ENCODE assay signal across 36 mouse cellular contexts in the genomic region with DNA sequence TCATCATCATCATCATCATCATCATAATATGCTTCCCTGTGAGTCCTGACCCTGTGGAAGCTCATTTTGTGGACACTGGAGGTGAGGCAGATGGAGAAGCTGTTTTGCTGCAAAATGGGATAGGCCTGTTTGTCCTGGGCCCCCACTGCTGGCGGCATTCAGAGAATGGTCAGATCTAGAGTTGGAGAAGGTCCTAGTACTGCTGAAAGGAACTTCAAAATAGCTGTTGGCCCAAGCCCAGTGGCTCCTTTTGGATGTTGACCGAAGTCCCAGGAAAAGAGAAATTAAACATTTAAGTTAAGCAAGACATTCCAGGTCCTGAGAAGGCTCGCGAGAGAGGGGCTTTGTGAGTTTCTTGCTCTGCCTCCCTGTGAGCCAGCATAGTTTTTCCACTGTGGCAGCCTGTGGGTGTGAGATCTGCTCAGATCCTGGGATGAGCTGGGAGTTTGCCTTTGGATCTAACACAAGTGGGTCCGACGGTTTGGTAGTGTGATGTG. TPM values are rescaled to one million over a fixed set of nuclear protein-coding genes. Genes with fewer than 3 reads are reported as not detected.
DNase-seq lines count a peak whose midpoint lies in the region; ATAC-seq and TF ChIP-seq lines count a peak whose summit lies in the region.
"Had no signal": no experiment of that assay in that cellular context is flagged by ENCODE, and none has a peak within 500 bp of the region (broad histone marks: within the 10 kb centered on the region; RNA-seq: fewer than 3 reads in every experiment).

No protein-coding gene starts in this region.

- no peak for TF ChIP-seq POLR2A in testis, adult 2 months (IDR thresholded peaks at IDR 0.05; ENCODE audit: control insufficient read depth, low read depth, low read length)

- no peak for TF ChIP-seq EP300 in lung, postnatal 0 days (IDR thresholded peaks at IDR 0.05)

- H3K4me1 ChIP-seq in lung, embryonic 14.5 days (ENCODE audit: insufficient read depth), result no peaks in the 10 kb centered on the region
- peaks cover 9% of the 10 kb centered on the region; the same call in 1 of the 2 replicates for H3K4me1 ChIP-seq in lung, postnatal 0 days (ENCODE audit: insufficient read depth, low read depth, low read length)
- H3K4me1 ChIP-seq in testis, adult 2 months (ENCODE audit: control insufficient read depth, insufficient read depth, low read length), result peaks cover 19% of the 10 kb centered on the region
- H3K4me1 ChIP-seq: forebrain, embryonic 15.5 days had no signal

- no peak for TF ChIP-seq CTCF in lung, embryonic 14.5 days (IDR thresholded peaks at IDR 0.05; ENCODE audit: low read depth)
- no peak for TF ChIP-seq CTCF in lung, postnatal 0 days (IDR thresholded peaks at IDR 0.05)
- TF ChIP-seq CTCF in testis, adult 2 months (IDR thresholded peaks at IDR 0.05; ENCODE audit: control insufficient read depth, insufficient read depth, insufficient replicate concordance, low read depth, low read length), result no peak

- H3K9ac ChIP-seq in lung, embryonic 14.5 days, result no peak overlapping the region
- no peak overlapping the region for H3K9ac ChIP-seq in lung, postnatal 0 days (replicated peaks; ENCODE audit: low read depth)
- H3K9ac ChIP-seq: embryonic facial prominence, embryonic 13.5 days; forebrain, embryonic 12.5 days; forebrain, embryonic 15.5 days; hindbrain, embryonic 12.5 days; hindbrain, embryonic 15.5 days had no signal

- WGBS in lung, embryonic 14.5 days, result 66% methylated on average over 6 of the region's 6 CpGs
- 43% methylated on average over 6 of the region's 6 CpGs for WGBS in lung, postnatal 0 days

- H3K9me3 ChIP-seq in lung, embryonic 14.5 days (ENCODE audit: low read depth, low read length), result no peaks in the 10 kb centered on the region
- no peaks in the 10 kb centered on the region for H3K9me3 ChIP-seq in lung, postnatal 0 days (ENCODE audit: low read length)
- H3K9me3 ChIP-seq: embryonic facial prominence, embryonic 10.5 days; embryonic facial prominence, embryonic 13.5 days; forebrain, embryonic 12.5 days; forebrain, embryonic 15.5 days; hindbrain, embryonic 12.5 days; hindbrain, embryonic 15.5 days had no signal

- no peaks in the 10 kb centered on the region for H3K36me3 ChIP-seq in lung, embryonic 14.5 days (ENCODE audit: insufficient read depth)
- no peaks in the 10 kb centered on the region for H3K36me3 ChIP-seq in lung, postnatal 0 days (ENCODE audit: insufficient read depth, low read length)
- no peaks in the 10 kb centered on the region for H3K36me3 ChIP-seq in testis, adult 2 months (ENCODE audit: control insufficient read depth, insufficient read depth, low read length)
- H3K36me3 ChIP-seq: embryonic facial prominence, embryonic 13.5 days; forebrain, embryonic 12.5 days; forebrain, embryonic 15.5 days; hindbrain, embryonic 15.5 days had no signal

- no peak overlapping the region for H3K4me2 ChIP-seq in lung, embryonic 14.5 days
- no peak overlapping the region for H3K4me2 ChIP-seq in lung, postnatal 0 days (replicated peaks; ENCODE audit: low read depth, low read length)
- H3K4me2 ChIP-seq: embryonic facial prominence, embryonic 13.5 days; forebrain, embryonic 12.5 days; forebrain, embryonic 15.5 days; heart, embryonic 11.5 days; hindbrain, embryonic 12.5 days; hindbrain, embryonic 15.5 days had no signal

- ATAC-seq in lung, embryonic 14.5 days (ENCODE audit: insufficient read depth), result no peak
- peak; percentile 54 for ATAC-seq in lung, postnatal 0 days
- ATAC-seq: forebrain, embryonic 15.5 days had no signal

- H3K27me3 ChIP-seq in lung, embryonic 14.5 days (ENCODE audit: insufficient read depth, low read length), result no peaks in the 10 kb centered on the region
- no peaks in the 10 kb centered on the region for H3K27me3 ChIP-seq in lung, postnatal 0 days (replicated peaks; ENCODE audit: insufficient read depth, low read length)
- no peaks in the 10 kb centered on the region for H3K27me3 ChIP-seq in testis, adult 2 months (ENCODE audit: control insufficient read depth, insufficient read depth, low read length)
- H3K27me3 ChIP-seq: CH12.LX; embryonic facial prominence, embryonic 13.5 days; forebrain, embryonic 12.5 days; forebrain, embryonic 15.5 days; hindbrain, embryonic 12.5 days; hindbrain, embryonic 15.5 days had no signal

- H3K27ac ChIP-seq in lung, embryonic 14.5 days (ENCODE audit: low read depth), result no peak overlapping the region
- 0 out of 2 replicates have a peak overlapping the region, but pooled peaks have one; percentile 17 for H3K27ac ChIP-seq in lung, postnatal 0 days (ENCODE audit: low read length)
- no peak overlapping the region for H3K27ac ChIP-seq in testis, adult 2 months (ENCODE audit: control insufficient read depth, insufficient read depth, low read depth, low read length)
- H3K27ac ChIP-seq: embryonic facial prominence, embryonic 10.5 days; embryonic facial prominence, embryonic 13.5 days; forebrain, embryonic 12.5 days; forebrain, embryonic 15.5 days; gastrocnemius, adult 2 months; hindbrain, embryonic 12.5 days; hindbrain, embryonic 15.5 days had no signal

- DNase-seq in lung, embryonic 14.5 days, result peak; percentile 26
- DNase-seq in lung, postnatal 36 days, result no peak
- DNase-seq in lung, postnatal 0 days (ENCODE audit: low spot score), result peak; percentile 52
- DNase-seq in lung, postnatal 25 days (ENCODE audit: low spot score), result no peak
- DNase-seq in testis, postnatal 10 days (ENCODE audit: low spot score), result no peak
- DNase-seq in adrenal gland, postnatal 10 days, result no peak
- DNase-seq: adrenal gland, adult 2 months; adrenal gland, postnatal 25 days; B cell, adult 2 months; cerebellum, adult 11-12 months; cerebellum, adult 8-10 months; cerebellum, postnatal 10 days; cerebellum, postnatal 36 days; embryo, embryonic 11 days; gastrocnemius, adult 2 months; gastrocnemius, postnatal 14 days; heart, adult 11 months had no signal

- H3K4me3 ChIP-seq in lung, embryonic 14.5 days (ENCODE audit: low read depth, low read length), result no peak overlapping the region
- no peak overlapping the region for H3K4me3 ChIP-seq in lung, postnatal 0 days (ENCODE audit: low read depth, low read length)
- peak overlapping the region; percentile 31 for H3K4me3 ChIP-seq in testis, adult 2 months (ENCODE audit: control insufficient read depth, low read depth, low read length)
- H3K4me3 ChIP-seq: embryonic facial prominence, embryonic 10.5 days; embryonic facial prominence, embryonic 13.5 days; erythroblast, embryonic 14.5 days; forebrain, embryonic 12.5 days; forebrain, embryonic 15.5 days; gastrocnemius, adult 2 months; hindbrain, embryonic 12.5 days; hindbrain, embryonic 15.5 days had no signal

RNA-seq across cellular contexts. Expression of a gene that starts 15.4 kb away (rescaled TPM):
- polyA plus RNA-seq in lung, embryonic 14.5 days (2014; fragmentation: Nextera tagmentation; extraction: Ambion mirVana), result 20.6 and 20.9 TPM in 2 replicates
- 13.3 and 14.7 TPM in 2 replicates for polyA plus RNA-seq in lung, postnatal 0 days (2015; fragmentation: Nextera tagmentation; extraction: Ambion mirVana)
- 1.1 and 1.2 TPM in 2 replicates for polyA plus RNA-seq in testis, adult 2 months (2012; rRNA removed)
- 1 to 10 TPM; 3.9 to 4.5 TPM for total RNA-seq in adrenal gland, postnatal 10 days (2021)
- total RNA-seq: CH12.LX, MEL had no signal
- polyA plus RNA-seq: erythroblast, embryonic 14.5 days had no signal

RNA-seq across cellular contexts. Expression of a gene that starts 30.1 kb away (rescaled TPM):
- polyA plus RNA-seq in lung, embryonic 14.5 days (2014; fragmentation: Nextera tagmentation; extraction: Ambion mirVana), result not detected in 2 replicates
- not detected in 2 replicates for polyA plus RNA-seq in lung, postnatal 0 days (2015; fragmentation: Nextera tagmentation; extraction: Ambion mirVana)
- 206 and 220 TPM in 2 replicates for polyA plus RNA-seq in testis, adult 2 months (2012; rRNA removed)
- total RNA-seq in adrenal gland, postnatal 10 days (2021), result not detected
- total RNA-seq: adrenal gland, adult 2 months; adrenal gland, postnatal 25 days; CH12.LX; gastrocnemius, adult 2 months; gastrocnemius, postnatal 14 days; gastrocnemius, postnatal 4 days; heart, adult 8-10 months; heart, postnatal 25 days; hematopoietic stem cell, adult 5-6 weeks; MEL had no signal
- polyA plus RNA-seq: adrenal gland, adult 2 months; brain, embryonic 14.5 days; cortical plate, adult 2 months; embryonic facial prominence, embryonic 10.5 days; embryonic facial prominence, embryonic 13.5 days; erythroblast, embryonic 14.5 days; forebrain, embryonic 12.5 days; forebrain, embryonic 15.5 days; heart, embryonic 11.5 days; heart, embryonic 14.5 days; heart, postnatal 0 days; hindbrain, embryonic 12.5 days; hindbrain, embryonic 15.5 days had no signal

Comparison
In these comparisons a context has a peak if more than half of its experiments do, and no peak if none do; other contexts are left out.
1. DNase-seq: peak in lung, embryonic 14.5 days (single experiment) and lung, postnatal 0 days (single experiment); none in lung, postnatal 36 days (single experiment), lung, postnatal 25 days (single experiment), testis, postnatal 10 days (single experiment) and adrenal gland, postnatal 10 days (single experiment).
2. RNA of a gene that starts 30.1 kb away (polyA plus RNA-seq): 206 to 220 TPM in testis, adult 2 months; not detected in lung, embryonic 14.5 days and not detected in lung, postnatal 0 days; every median in the first group is over 100 times any median in the second.